Mouse (Mus musculus) right cerebral cortex, postnatal 10 days (tissue): Measurements from ENCODE around the gene Epha5.

ENCODE experiments used
- DNase-seq, 2 experiments: peaks; one replicate each; pipeline ENCODE4 v3.0.0; 2021; ENCODE audit warnings: low spot score in 2 of 2

The Epha5 gene

DNA sequence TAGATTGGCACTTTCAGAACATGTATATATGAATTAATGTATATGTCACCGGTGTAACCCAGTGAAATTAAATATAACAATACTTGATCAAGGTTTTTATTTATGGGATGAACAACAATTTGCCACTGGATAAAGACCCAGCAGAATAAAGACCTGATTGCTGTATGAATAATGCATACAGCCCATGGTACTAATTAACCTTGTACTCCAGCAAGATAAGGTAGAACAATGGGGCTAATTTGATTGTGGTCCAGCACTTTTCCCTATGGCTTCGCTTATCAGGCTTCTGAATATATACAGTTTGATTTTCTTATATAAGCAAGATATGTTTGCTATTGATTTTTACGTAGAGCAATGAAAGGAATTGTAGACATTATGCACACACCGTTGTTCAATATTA lies 103.6 kb downstream of the Epha5 start:
- DNase-seq, result no peak

DNA sequence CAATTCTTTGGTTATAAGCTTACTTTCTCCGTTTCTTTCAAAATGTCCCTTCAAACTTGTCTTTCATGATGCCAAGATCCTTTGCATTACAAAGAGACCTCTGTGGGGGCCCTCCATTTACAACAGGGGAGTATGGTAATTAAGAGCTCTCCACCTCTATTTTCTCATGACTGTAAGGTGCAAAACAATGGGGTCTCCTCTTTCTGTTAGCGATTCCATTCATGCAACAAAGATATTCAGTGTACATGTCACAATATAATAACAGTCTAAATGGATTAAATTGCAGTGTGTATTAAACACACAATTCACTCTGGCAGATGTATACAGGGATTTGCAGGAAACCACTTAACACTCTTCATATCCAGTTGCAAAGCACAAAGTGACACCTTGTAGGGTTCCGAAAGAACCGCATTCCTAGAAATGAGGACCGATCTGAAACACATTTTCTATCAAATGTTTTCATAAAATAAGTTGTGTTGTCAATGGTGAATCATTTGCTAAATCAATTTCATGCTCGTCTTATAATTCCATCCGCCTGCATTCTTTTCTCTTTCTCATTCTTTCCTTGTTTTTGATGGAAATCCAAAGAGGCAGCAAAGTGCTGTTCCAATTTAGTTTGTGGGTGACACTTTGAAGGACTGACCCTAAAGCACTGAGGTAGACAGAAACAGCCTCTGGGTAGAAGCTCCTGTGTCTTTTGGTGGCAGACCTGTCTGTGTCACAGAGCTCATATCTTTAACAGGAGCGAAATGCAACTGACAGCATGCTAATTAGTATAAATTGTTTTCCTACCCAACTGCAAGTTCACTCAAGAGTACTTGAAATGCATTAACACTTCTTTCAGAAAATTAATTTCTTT lies 118.1 kb downstream of the Epha5 start:
- DNase-seq, result no peak

DNA sequence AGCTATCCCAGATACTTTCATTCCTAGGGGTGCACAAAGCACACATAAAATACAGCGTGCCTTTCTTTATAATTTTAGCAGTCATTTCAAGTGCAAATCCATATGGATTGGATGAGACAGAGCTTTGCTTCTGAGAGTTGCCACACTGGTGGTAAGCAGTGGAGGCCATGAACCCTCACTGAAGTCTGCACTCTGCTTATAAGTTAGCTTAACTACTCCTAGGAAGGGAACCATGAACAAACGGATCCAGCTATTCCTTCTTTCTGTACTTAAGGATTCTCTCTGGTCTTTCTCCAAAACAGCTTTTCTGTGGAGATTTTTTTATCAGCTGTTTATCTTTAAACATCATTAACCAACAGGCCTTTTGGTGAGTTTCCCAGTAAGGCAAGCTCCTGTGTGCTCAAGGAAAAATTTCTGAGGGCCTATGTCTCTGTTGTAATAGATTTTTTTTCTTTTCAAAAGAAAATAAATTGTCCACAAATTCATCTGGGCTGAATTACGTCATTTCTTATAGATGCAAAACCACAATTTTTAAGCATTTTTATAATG lies 127.7 kb downstream of the Epha5 start:
- DNase-seq, result no peak

DNA sequence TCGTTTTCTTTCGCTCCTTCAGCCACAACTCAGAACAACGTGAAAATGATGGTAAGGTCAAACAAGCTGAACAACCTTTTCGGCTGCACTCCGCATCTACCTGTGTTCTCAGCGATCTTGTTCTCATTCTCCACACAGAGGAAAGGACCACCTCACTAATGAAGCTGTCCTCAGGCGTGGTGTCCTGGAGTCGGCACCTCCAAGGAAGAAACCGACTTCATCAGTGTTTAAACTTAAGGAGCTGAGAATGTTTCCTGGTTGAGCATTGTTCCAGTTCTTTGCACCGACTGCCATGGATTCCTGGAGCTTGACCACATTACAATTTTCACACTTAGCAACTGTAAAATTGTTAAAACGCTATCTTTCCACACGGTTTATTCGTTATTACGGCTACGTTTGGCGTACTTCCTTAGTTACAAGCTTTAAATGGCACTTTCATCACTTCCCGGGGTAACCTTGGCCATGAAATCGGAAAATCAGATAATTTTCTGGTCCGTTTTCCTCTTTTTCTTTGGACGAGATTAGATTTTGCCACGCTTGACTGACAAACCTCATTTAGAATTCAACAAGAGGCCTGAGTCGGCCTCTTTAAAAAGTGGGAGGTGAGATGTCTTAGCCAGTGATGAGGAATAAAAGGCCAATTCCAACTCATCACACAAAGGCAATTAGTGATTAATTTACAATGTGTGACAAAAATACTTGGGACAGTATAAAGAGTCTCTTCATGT lies 135.7 kb downstream of the Epha5 start:
- DNase-seq, result no peak

DNA sequence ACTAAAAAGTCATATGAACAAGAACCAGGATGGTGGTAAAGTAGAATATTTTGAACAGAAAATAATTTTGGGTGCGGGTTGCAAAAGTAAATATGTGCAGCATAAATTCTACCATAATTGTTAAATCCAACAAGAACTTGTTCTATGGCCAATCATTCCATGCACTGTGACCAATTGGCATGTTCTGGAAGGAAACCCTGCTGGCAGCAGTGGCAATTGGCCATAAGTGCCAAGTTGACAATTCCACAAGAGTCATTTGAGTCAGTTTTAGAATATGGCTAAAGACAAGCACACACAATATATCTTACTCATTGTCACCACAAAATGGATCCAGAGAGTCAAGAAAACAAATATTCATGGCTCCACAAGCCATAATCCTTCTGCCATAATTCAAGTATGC lies 140.2 kb downstream of the Epha5 start:
- no peak for DNase-seq

DNA sequence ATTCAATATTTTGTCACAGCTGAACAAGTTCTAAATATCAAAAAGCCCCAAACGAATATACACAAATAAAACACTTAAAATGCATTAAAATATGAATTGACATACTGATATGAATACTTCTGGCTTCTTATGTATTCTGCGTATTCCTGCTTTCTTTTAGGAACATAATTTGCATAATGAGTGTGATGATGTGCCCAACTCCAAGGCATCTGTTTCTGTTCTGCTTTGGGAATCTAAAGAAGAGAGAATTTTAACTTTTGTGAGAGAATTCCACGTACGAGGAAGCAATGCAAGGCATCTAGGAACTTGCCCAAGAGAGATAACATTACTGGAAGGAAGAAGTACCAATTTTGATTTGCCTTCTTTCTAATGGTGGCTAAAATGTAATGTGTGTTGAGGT lies 151.8 kb downstream of the Epha5 start:
- DNase-seq, result no peak

DNA sequence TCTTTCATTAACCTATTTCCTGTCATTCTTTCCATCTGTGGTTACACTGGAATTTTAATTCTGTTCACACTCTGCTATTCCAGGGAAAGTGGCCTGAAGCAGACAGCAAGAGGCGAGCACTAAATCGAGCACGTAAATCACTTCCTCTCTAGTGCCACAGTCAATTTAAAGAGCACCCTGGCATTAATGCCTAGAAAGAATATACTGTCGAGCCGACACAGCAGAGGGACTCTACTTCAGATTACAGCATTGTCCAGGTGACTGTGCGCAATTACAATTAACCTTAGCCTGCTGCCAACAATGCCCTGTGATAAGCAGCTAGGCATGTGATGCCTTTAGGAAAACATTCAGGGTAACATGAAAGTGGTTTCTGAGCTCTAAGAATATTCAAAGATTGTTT lies 153.2 kb downstream of the Epha5 start:
- no peak for DNase-seq

DNA sequence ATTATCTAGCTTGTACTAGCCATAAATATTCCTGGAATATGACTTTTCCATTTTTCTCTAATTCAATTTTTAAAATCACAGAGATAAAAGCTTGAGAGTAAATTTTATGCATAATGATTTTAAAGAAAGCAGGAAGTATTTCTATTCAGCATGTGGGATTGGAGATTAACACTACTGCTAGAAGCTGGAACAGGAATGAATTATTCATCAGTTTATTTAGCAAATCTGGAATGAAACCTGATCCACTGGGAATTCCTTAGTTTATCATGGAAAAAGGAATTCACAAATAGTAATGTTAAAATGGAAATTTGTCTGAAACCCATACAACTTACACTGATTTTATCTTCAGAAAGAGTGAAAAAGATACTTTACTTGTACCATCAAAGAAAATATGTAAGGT lies 187.2 kb downstream of the Epha5 start:
- no peak for DNase-seq

DNA sequence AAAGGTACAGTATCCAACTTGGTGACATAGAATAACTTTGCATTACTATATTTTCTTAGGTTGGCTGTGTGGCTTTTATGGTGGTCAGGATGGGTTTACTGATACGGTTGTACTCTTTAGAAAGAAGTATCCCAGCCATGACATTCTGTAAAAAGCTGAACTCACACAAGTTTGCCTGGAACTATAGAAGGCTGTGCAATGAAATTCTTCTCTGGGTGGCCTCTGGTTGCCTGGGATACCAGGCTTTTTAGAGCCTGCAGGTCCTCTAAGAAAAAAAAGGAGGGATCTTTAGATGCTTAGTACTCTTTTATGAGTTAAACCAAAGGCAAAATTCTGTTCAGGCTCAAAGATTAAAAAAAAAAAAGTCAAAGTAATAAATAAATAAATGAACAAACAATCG lies 208.6 kb downstream of the Epha5 start:
- no peak for DNase-seq

DNA sequence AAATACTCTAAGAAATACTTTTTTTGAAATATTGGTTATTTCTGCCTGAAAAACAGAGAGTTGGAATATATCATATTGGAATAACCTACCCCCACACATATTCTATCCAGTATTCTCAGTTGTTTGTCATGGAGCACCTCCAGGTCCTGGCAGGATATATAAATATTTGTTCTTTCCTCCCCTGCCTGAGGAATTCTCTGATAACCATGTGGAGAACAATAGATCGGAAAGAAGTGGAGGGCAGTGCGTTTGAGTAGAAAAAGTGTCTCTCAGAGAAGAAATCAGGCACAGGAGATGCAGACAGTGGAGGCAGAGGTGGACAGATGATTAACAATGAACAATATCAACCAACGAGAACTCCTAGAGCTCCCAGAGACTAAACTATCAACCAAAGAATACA lies 223.8 kb downstream of the Epha5 start:
- no peak for DNase-seq

DNA sequence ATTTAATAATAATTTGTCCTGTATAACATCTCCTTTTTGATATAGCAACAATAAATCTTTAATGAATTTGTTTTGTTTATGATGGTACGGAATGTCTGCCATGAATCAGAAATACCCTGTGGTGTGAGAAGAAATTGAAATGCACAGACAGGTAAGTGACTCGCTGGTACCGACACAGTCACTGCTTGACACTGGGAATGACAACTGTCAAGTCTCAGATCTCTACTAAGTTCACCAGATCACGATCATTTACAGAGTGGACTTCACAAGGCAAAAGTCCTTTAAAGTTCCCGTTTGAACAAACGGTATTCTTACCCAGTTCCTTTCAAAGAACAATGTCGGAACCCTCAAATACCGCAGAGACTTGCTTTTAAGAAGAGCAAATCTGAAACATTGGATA lies 233.0 kb downstream of the Epha5 start:
- no peak for DNase-seq

DNA sequence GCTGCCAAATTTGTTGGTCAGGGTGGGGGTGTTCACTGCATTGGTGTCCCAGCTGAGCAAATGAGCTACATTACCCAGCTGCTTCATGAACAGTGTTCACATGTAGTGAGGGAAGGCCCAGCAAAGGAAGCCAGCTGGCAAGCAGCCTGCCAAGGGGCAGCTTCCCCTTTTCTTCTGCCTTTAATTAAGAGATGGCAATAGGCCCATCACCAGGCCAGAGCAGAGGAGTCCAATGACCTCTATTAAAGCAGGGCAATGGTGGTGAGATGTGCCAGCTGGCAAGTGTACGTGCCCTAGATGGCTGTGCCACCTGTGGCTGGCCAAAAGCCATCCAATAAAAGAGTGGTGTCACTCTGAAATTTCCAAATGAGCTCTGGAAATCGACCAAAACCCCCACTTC lies 264.1 kb downstream of the Epha5 start:
- peak; percentile 84 to 86 for DNase-seq

DNA sequence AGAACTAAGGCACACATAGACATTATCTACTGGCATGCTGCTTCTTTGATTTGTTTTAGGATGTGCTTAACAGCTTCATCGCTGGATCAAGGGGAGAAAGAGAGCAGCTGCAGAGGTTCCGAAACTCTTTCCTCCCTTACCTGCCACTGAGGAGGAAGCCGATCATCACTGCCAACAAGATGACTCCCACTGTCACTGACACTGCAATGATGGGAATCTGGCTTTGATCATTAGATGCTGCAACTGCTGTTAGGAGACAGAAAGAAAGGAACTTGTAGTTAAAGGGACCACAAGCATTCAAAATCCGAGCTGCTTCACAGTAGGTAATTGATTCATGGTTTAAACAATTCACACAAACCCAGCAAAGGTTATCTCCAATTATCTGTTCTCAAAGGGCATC lies 275.0 kb downstream of the Epha5 start:
- no peak for DNase-seq

DNA sequence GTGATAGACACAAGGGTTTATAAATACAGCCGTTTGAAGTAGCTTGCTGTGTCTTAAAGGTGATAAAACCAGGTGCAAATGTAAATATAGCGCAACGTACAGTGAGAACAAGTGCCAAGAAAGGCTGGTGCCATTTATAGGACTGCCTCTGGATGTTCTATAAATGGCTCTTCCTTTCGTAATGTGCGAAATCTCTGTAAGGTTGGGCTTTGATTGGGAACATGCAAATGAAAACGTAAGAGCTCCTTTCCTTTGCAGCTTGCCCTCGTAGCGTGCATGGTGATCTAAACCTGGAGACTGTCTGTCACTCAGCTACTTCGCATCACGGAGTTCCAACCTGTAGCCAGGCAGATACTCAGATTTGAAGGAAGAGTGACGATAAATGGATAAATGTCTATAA lies 321.2 kb downstream of the Epha5 start:
- peak in 1 of 2 experiments; percentile 27 for DNase-seq

DNA sequence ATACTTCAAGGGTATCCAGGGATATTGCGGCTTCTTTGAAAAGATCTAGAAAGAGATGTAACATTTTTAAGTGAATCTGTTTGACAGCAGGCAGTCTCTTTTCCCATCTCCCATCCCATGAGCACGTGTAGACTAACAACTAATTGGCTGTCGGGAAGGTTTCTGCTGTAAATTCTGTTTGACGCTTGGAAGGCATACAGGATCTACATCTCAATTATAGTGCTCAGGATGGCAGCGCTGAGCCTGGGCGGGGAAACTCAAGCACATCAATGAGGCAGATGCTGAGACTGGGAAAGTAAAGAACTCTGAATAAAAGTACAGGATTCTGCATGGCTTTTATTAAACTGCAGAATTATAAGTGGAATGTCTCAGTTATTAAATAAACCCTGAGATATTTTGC lies 335.9 kb downstream of the Epha5 start:
- peak in 1 of 2 experiments; percentile 20 for DNase-seq

DNA sequence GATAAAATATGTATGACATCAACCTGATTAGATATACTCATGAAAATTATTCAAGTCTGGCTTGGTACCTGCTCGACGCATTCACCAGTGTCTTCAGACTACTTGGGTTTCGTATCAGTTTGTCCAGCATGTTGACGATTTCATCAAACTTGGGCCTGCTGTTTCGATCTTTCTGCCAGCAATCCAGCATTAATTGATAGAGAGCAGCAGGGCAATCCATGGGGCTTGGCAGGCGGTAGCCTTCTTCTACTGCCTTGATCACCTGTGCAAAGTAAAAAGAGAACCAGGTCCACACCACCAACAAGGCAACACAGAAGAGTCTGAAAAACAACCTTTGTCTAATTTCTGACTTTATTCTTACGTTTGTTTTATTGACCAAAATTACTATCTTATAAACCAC lies 346.2 kb downstream of the Epha5 start:
- no peak for DNase-seq

DNA sequence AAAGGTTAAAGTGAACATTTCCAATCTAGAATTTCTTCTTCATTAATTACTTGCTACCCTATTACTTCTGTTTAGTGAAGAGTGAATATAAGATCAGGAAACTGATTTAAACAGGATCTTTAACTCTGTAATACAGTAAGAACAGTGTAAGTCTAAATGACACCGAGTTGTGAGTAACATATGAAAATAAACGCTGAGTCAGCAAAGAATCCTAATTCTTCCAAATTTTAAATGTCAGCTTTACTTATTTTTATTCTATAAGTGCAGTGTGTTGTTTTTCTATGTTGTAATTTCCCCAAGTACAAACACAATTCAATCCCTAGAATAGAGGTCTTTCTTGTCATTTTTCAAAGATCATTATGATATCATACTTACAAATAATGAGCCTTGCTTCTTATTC lies 363.3 kb downstream of the Epha5 start:
- DNase-seq, result no peak

DNA sequence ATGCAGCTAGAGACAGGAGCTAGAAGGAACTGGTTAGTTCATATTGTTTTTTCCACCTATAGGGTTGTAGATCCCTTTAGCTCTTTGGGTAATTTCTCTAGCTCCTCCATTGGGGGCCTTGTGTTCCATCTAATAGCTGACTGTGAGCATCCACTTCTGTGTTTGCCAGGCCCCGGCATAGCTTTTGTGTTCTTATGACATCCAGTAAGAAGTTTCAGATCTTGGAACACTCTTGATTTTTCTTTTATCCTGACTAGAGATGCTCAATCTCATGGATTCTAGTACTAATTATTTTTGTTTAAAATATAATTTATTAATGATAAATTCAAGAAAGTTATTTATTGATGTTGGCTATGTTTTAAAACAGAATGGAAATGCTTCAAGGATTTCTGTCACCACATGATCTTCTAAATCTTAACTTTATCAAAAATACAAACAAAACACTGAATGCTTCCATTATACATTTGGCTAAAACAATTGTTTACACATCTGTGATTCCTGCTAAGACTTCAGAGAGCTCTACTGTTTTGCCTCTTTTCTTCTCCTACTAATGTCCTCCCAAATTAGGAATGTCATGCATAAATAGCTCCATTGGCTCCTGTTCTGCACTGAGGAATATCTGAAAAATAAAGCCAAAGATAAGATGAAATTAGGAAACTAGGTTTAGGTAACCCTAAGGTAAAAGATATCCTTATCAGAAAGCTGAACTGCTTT lies 379.8 kb downstream of the Epha5 start:
- no peak for DNase-seq
